Mouse (Mus musculus): Measurements from ENCODE around the gene Dnajc25. TPM values are rescaled to one million over a fixed set of nuclear protein-coding genes. Genes with fewer than 3 reads are reported as not detected.
A peak's percentile ranks its signal among the peaks of the same experiment; 100 is the strongest.

Gene Dnajc25
- total RNA-seq, 2 experiments from 2014 or later = 13.8 to 42.5 TPM

- peak; percentile 89 for ATAC-seq (replicated peaks; ENCODE audit: poor library complexity, severe bottlenecking)
Observed at GRCm38 (mm10) chr4:59002948-59003805, 8.3 kb downstream of the Dnajc25 start, which contains the start of gene Gm20503. Gene Gm20503, plus strand, starts transcription at chr4:59003210.

GRCm38 (mm10) chr4:59003806-59004200 is 8.9 kb downstream of the Dnajc25 start:
- ATAC-seq (replicated peaks; ENCODE audit: poor library complexity, severe bottlenecking) = no peak

GRCm38 (mm10) chr4:59006211-59006610 is 11.3 kb downstream of the Dnajc25 start:
- ATAC-seq (replicated peaks; ENCODE audit: poor library complexity, severe bottlenecking) = no peak

- no peak for ATAC-seq (replicated peaks; ENCODE audit: poor library complexity, severe bottlenecking)
Observed at GRCm38 (mm10) chr4:59007016-59007415, 12.2 kb downstream of the Dnajc25 start.

- no peak for ATAC-seq (replicated peaks; ENCODE audit: poor library complexity, severe bottlenecking)
Observed at GRCm38 (mm10) chr4:59007974-59008373, 13.1 kb downstream of the Dnajc25 start.

- peak; percentile 78 for ATAC-seq (replicated peaks; ENCODE audit: poor library complexity, severe bottlenecking)
Observed at GRCm38 (mm10) chr4:59009186-59009585, 14.3 kb downstream of the Dnajc25 start.

- peak; percentile 64 for ATAC-seq (replicated peaks; ENCODE audit: poor library complexity, severe bottlenecking)
Observed at GRCm38 (mm10) chr4:59009696-59010095, 14.8 kb downstream of the Dnajc25 start.

- no peak for ATAC-seq (replicated peaks; ENCODE audit: poor library complexity, severe bottlenecking)
Observed at GRCm38 (mm10) chr4:59011446-59011845, 16.6 kb downstream of the Dnajc25 start.

GRCm38 (mm10) chr4:59015181-59015580 is 20.3 kb downstream of the Dnajc25 start:
- ATAC-seq (replicated peaks; ENCODE audit: poor library complexity, severe bottlenecking) = no peak

- no peak for ATAC-seq (replicated peaks; ENCODE audit: poor library complexity, severe bottlenecking)
Observed at GRCm38 (mm10) chr4:59016922-59017321, 22.1 kb downstream of the Dnajc25 start.

- no peak for ATAC-seq (replicated peaks; ENCODE audit: poor library complexity, severe bottlenecking)
Observed at GRCm38 (mm10) chr4:59034325-59034917, 39.6 kb downstream of the Dnajc25 start.

- ATAC-seq (replicated peaks; ENCODE audit: poor library complexity, severe bottlenecking) = peak; percentile 41
Observed at GRCm38 (mm10) chr4:59034918-59035785, 40.3 kb downstream of the Dnajc25 start, which contains the start of gene Gng10. Gene Gng10, plus strand, starts transcription at chr4:59035088.

GRCm38 (mm10) chr4:59035786-59036350 is 41.0 kb downstream of the Dnajc25 start:
- no peak for ATAC-seq (replicated peaks; ENCODE audit: poor library complexity, severe bottlenecking)

GRCm38 (mm10) chr4:59036490-59037127 is 41.7 kb downstream of the Dnajc25 start:
- ATAC-seq (replicated peaks; ENCODE audit: poor library complexity, severe bottlenecking) = peak; percentile 79

- ATAC-seq (replicated peaks; ENCODE audit: poor library complexity, severe bottlenecking) = no peak
Observed at GRCm38 (mm10) chr4:59037525-59037924, 42.7 kb downstream of the Dnajc25 start.

- peak; percentile 59 for ATAC-seq (replicated peaks; ENCODE audit: poor library complexity, severe bottlenecking)
Observed at GRCm38 (mm10) chr4:59040397-59041287, 45.8 kb downstream of the Dnajc25 start.

- peak; percentile 63 for ATAC-seq (replicated peaks; ENCODE audit: poor library complexity, severe bottlenecking)
Observed at GRCm38 (mm10) chr4:59043074-59043473, 48.2 kb downstream of the Dnajc25 start.

- ATAC-seq (replicated peaks; ENCODE audit: poor library complexity, severe bottlenecking) = no peak
Observed at GRCm38 (mm10) chr4:59043891-59044290, 49.0 kb downstream of the Dnajc25 start.

- no peak for ATAC-seq (replicated peaks; ENCODE audit: poor library complexity, severe bottlenecking)
Observed at GRCm38 (mm10) chr4:59047222-59047621, 52.4 kb downstream of the Dnajc25 start.
